Mouse (Mus musculus): ENCODE results near the gene 2510009E07Rik. TPM values are rescaled to one million over a fixed set of nuclear protein-coding genes. Genes with fewer than 3 reads are reported as not detected.
"Not testable (repeated sequence)": the region's sequence is repeated elsewhere in the genome, so short reads cannot be mapped to it uniquely, and the experiment has no call there.

Gene 2510009E07Rik
- total RNA-seq, 2 experiments from 2014 or later = 0.17 to 0.22 TPM

DNA sequence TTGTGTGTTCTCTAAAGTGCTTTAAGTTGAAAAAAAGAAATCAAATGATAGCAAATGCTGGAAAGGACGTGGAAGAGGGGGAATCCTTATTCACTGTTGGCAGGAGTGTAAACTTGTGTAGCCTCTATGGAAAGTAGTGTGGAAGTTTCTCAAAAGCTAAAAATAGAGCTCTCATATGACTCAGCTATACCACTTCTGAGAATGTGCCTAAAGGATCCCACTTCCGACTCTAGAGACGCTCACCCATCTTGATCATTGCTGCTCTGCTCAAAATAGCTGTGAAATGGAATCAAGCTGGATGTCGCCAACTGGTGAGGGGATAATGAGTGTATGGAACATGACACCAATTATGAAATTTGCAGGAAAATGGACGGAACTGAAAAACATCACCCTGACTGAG is 7.1 kb downstream of the 2510009E07Rik start:
- no peak for ATAC-seq (replicated peaks; ENCODE audit: poor library complexity)

GRCm38 (mm10) chr16:21676791-21677190 is 17.7 kb downstream of the 2510009E07Rik start:
- ATAC-seq (replicated peaks; ENCODE audit: poor library complexity) = no peak

DNA sequence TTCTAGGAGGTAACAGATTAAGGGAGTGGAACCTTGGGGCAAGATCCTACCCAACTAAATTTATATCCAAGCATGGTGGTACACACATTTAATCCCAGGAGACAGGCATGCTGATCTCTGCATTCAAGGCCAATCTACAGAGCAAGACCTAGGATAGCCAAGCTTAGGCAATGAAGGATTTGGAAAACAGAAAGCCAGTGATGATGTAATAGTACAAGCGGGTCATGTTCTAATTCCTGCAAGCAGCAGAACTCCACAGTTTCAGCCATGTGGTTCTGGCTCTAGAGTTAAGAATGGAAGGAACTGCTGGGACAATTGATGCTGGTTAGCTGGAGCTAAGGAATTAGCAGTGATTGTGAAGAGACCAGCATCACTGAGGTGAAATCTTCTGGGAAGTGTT is 20.8 kb downstream of the 2510009E07Rik start:
- not testable (repeated sequence) for ATAC-seq (replicated peaks; ENCODE audit: poor library complexity)

DNA sequence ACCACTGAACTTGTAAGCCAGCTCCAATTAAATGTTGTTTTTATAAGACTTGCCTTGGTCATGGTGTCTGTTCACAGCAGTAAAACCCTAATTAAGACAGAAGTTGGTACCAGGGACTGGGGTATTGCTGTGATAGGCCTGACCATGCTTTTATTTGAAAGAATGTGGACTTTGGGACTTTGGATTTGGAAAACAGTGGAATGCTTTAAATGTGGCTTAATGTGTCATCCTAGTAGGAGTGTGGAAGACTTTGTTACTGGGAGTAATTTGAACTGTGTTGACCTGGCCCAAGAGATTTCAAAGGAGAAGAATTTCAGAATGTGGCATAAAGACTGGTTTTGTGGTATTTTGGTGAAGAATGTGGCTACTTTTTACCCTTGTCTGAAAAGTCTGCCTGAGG is 21.4 kb downstream of the 2510009E07Rik start:
- ATAC-seq (replicated peaks; ENCODE audit: poor library complexity) = not testable (repeated sequence)

- no peak for ATAC-seq (replicated peaks; ENCODE audit: poor library complexity)
Measured at GRCm38 (mm10) chr16:21671878-21672277, 22.6 kb downstream of the 2510009E07Rik start.

DNA sequence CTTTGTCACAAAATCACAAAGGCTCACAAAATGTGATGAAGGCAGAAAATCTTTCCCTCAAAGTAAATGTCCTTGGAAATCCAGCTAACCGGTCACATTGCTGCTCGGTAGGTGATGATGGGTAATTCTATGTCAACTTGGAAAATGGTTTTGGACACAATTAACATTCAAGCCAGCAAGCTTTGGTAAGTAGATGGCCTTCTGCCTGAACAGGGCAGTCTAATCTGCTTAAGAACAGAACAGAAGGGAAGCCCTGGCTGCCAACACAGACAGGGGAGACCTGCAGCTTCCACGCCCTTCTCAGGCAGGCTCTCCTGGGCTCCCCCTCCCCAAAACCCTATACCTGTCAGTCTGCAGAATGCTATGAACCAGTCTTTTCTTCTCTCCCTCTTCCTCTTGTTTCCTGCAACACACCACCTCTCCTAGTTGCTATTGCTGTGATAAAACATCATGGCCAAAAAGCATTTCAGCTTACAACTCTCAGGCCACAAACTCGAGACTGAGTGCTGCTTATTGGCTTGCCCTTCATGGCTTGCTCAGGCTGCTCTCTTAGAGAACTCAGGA is 29.0 kb downstream of the 2510009E07Rik start:
- ATAC-seq (replicated peaks; ENCODE audit: poor library complexity) = no peak

DNA sequence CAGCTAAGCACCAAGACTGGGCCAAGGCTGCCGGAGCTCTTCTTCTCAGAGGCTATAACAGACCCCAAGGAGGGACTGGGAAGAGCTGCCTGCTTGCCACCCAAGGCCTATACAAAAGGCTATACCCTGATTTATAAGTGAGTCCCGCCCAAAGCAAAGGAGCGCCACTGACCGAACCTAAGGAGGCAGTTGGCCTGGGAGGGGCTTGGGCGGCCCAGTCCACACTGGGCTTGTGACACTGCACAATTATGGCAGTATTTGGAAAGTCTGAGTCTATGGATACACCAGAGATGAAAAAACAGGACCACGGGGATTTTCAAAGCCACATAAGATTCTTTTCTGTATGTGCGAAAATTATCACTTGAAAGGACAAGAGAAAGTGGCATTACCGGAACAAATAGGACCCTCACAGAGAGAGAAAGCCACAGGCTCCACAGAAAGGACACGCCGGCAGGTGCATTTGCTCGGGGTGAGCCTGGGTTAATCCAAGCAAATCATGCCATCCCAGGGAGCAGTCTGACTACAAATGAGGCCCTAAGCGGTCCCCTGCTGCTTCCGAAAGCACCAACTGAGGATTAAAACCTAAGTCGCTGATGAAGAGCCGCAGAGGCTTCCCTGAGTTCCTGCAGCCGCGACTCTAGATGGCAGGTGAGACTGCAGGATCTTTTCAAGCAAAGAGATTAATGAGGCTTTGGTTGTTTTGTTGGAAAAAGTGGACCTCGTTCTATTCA is 29.7 kb downstream of the 2510009E07Rik start:
- no peak for ATAC-seq (replicated peaks; ENCODE audit: poor library complexity)

DNA sequence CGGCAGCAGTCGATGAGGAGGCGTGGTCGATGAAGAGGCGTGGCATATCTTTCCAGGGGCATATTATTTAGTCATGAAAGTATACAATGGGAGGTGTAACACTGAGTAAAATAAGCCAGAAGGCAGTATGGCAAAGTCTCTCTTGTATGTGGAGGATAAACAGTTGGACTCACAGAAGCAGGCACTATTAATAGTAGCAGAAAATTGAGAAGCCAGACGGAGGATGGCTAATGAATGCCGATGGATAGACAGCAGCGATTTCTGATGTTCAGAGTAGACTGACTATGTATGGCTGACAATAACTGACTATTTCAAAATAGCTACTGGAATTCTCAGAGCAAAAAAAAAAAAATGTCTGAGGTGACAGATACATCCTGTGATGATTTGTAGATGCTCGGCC is 38.5 kb downstream of the 2510009E07Rik start:
- no peak for ATAC-seq (replicated peaks; ENCODE audit: poor library complexity)

GRCm38 (mm10) chr16:21655291-21655690 is 39.2 kb downstream of the 2510009E07Rik start:
- no peak for ATAC-seq (replicated peaks; ENCODE audit: poor library complexity)

DNA sequence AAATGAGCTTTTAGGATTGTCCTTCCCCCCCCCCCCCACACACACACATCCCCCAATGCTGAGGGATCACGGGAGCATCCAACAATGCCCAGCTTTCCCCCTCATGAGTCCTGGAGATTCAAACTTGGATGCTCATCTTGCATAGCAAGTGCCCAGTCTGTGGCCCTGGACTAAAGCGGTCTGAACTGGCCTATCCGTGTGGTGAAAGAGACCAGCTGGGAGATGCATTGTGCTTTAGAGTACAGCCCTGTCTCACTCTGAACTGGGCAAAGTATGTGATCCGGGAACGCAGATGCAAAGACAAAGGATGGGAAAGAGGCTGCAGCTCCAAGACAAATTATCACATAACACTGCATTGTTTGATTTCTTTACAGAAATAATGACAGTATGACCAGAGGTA is 40.1 kb downstream of the 2510009E07Rik start:
- ATAC-seq (replicated peaks; ENCODE audit: poor library complexity) = no peak

GRCm38 (mm10) chr16:21653151-21653550 is 41.3 kb downstream of the 2510009E07Rik start:
- ATAC-seq (replicated peaks; ENCODE audit: poor library complexity) = no peak

- no peak for ATAC-seq (replicated peaks; ENCODE audit: poor library complexity)
Measured at GRCm38 (mm10) chr16:21651161-21651560, 43.3 kb downstream of the 2510009E07Rik start.

GRCm38 (mm10) chr16:21650289-21650688 is 44.2 kb downstream of the 2510009E07Rik start:
- no peak for ATAC-seq (replicated peaks; ENCODE audit: poor library complexity)

DNA sequence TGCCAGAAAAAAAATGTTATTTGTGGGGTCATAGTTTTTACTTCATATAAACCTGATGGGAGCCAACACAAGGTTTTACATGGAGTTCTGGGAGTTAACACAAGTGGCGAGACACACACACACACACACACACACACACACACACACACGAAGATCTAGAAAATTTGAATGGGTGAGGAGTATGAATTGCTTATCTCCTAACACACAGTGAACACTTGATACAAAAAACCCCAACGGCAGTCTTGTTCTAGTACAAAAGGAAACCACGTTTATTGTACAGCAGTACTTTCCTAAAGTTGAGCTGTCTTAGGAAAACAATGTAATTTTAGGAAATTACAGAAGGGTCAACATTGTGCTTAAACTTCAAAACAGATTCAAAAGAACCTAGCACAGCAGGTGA is 45.7 kb downstream of the 2510009E07Rik start:
- ATAC-seq (replicated peaks; ENCODE audit: poor library complexity) = peak; percentile 64

DNA sequence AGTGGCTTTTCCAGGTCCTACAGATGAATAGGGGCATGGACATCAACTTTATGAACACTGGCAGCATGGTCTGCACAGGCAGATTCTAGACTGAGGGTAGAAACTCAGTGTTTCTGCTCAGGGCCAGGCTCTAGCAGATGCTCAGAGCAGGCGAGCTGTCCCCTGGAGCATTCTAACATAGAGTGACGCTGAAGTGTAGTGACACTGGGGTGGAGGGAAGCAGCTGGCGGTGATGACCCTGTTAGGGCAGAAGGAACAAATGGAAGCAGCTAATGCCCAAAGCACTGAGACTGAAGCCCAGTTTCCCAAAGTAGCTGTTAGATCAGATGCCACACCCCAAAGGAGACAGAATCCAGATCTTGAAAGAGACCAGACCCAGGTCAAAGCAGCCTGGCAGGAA is 48.0 kb downstream of the 2510009E07Rik start:
- no peak for ATAC-seq (replicated peaks; ENCODE audit: poor library complexity)

DNA sequence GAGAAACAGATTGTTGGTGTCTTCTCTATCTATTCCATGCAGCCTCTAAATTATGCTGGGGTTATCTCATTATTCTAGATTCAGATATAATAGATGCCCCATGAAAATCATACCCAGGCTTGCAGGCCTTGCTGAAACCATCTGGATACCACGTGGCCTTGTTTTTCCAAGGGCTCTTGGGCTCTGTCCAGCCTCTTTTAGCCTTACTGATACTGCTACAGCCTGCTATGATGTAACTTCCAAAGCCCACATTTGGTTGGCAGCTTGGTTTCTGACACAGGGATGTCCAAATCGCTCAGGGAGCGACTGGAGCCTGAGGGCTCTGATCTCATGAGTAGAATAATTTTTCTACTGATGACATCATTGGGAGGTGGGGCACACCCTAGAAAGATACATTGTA is 48.5 kb downstream of the 2510009E07Rik start:
- ATAC-seq (replicated peaks; ENCODE audit: poor library complexity) = no peak

- no peak for ATAC-seq (replicated peaks; ENCODE audit: poor library complexity)
Measured at GRCm38 (mm10) chr16:21644574-21644973, 49.9 kb downstream of the 2510009E07Rik start.

- ATAC-seq (replicated peaks; ENCODE audit: poor library complexity) = no peak
Measured at GRCm38 (mm10) chr16:21644066-21644561, 50.4 kb downstream of the 2510009E07Rik start.

DNA sequence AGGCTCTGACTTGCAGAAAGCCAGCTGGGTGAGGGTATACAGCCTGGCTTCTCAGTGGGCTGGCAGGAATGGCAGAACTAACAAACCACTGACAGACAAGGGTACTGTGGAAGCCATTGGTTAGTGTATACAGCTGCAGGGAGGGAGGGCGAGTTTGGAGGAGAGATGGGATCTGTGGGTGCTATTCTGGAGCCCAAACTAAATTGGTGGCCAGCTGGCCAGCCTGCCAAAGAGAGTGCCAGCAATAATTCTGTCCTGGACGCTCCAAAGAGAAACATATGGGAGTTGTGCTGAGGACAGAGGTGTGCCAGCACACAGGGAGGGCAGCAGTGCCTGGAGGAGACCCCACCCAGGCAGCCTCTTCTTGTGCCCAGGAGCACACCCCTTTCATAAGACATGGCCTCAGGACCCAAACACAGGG is 50.8 kb downstream of the 2510009E07Rik start:
- no peak for ATAC-seq (replicated peaks; ENCODE audit: poor library complexity)

GRCm38 (mm10) chr16:21642906-21643305 is 51.6 kb downstream of the 2510009E07Rik start:
- no peak for ATAC-seq (replicated peaks; ENCODE audit: poor library complexity)

GRCm38 (mm10) chr16:21641944-21642343 is 52.5 kb downstream of the 2510009E07Rik start:
- peak; percentile 70 for ATAC-seq (replicated peaks; ENCODE audit: poor library complexity)

DNA sequence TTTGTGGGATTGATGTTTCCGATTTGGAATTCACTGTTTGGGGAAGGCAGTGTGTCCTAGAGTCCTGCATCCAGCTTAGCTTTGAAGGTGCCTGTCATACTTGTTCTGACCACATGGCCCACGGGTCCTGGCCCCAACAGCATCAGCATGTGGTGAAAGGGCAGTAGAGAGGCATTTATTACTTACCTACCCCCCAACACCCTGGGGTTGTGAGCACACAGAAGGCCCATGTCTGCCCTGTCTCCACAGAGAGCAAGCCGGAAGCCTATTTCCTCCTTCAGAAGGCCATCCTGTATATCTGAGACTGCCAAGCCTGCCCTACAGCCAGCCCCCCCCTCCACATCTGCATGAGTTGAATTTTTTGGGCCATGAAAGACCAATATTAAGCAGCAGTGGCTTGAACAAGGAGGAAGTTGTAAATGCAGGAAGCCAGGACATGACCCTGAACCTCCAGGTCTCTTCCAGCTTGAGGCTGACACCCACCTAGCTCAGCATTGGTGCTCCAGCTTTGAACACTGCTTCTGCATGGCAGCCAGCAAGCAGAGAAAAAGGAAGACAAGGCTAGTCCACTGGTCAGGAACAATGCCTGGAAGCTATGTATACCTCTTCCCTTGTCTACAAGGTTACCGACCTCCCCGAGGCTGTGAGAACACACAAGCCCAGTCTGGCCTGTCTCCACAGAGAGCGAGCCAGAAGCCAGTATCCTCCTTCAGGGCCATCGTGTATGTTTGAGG is 53.5 kb downstream of the 2510009E07Rik start:
- 0 out of 2 replicates have a peak, but pooled peaks have one; percentile 5 for ATAC-seq (replicated peaks; ENCODE audit: poor library complexity)
